Mouse (Mus musculus) hindbrain, embryonic 11.5 days (tissue): Measurements from ENCODE around the gene Zbtb20. TPM values are rescaled to one million over a fixed set of nuclear protein-coding genes. Genes with fewer than 3 reads are reported as not detected.
"Not testable (repeated sequence)": the region's sequence is repeated elsewhere in the genome, so short reads cannot be mapped to it uniquely, and the experiment has no call there.

Source experiments
- ATAC-seq: fragments of 200-750 bp; cut with Nextera tagmentation; 2 replicates; pipeline ENCODE4 v1.8.0; 2017; ENCODE audit warnings: mild to moderate bottlenecking, moderate TSS enrichment, moderate library complexity; ENCODE audit not compliant: low FRiP score
- DNase-seq: peaks from one replicate; pipeline ENCODE4 v3.0.0-alpha.2; 2015; ENCODE audit warnings: low spot score
- H3K27ac ChIP-seq: fragments of 300-500 bp; sonication (generic); 2 replicates; pipeline ENCODE4 v1.5.1; 2014; ENCODE audit warnings: mild to moderate bottlenecking, low read depth, low read length
- H3K27me3 ChIP-seq: fragments of 300-500 bp; sonication (generic); 2 replicates; pipeline ENCODE4 v1.6.1; 2014; ENCODE audit warnings: mild to moderate bottlenecking, low read length, moderate library complexity, mixed read lengths; ENCODE audit not compliant: control insufficient read depth, insufficient read depth
- H3K36me3 ChIP-seq: fragments of 300-500 bp; sonication (generic); 2 replicates; pipeline ENCODE4 v1.6.1; 2014; ENCODE audit warnings: mild to moderate bottlenecking, low read length, moderate library complexity, mixed read lengths; ENCODE audit not compliant: control insufficient read depth, insufficient read depth
- H3K4me1 ChIP-seq: fragments of 300-500 bp; sonication (generic); replicated peaks from 2 replicates; pipeline ENCODE4 v1.6.1; 2014; ENCODE audit warnings: low read length, mixed read lengths; ENCODE audit not compliant: control insufficient read depth, insufficient read depth
- H3K4me2 ChIP-seq: fragments of 300-500 bp; sonication (generic); replicated peaks from 2 replicates; pipeline ENCODE4 v1.6.1; 2014; ENCODE audit warnings: mild to moderate bottlenecking, low read depth, low read length
- H3K4me3 ChIP-seq: fragments of 300-500 bp; sonication (generic); 2 replicates; pipeline ENCODE4 v1.5.1; 2014; ENCODE audit warnings: low read depth, low read length
- H3K9ac ChIP-seq: fragments of 300-500 bp; sonication (generic); 2 replicates; pipeline ENCODE4 v1.6.1; 2014; ENCODE audit warnings: low read depth, low read length
- H3K9me3 ChIP-seq: fragments of 300-500 bp; sonication (generic); 2 replicates; pipeline ENCODE4 v1.6.1; 2016; ENCODE audit warnings: low read length; ENCODE audit not compliant: control insufficient read depth
- WGBS: fragments of 180-500 bp; shearing (Covaris S2); extraction: QIAGEN DNeasy Blood & Tissue Kit; methylation state at CpG from one replicate; pipeline ENCODE4 v1.1.7; 2014; 5-methylcytosine and 5-hydroxymethylcytosine counted together
- polyA plus RNA-seq: library from polyadenylated mRNA; unstranded; fragments of >200 nt; fragmentation: Nextera tagmentation; extraction: Ambion mirVana; gene quantifications from 2 replicates; pipeline ENCODE4 v1.2.1, GENCODE M21; 2014

Zbtb20 gene
- polyA plus RNA-seq, 1 experiment from 2014 or later, result 64.1 TPM

DNA sequence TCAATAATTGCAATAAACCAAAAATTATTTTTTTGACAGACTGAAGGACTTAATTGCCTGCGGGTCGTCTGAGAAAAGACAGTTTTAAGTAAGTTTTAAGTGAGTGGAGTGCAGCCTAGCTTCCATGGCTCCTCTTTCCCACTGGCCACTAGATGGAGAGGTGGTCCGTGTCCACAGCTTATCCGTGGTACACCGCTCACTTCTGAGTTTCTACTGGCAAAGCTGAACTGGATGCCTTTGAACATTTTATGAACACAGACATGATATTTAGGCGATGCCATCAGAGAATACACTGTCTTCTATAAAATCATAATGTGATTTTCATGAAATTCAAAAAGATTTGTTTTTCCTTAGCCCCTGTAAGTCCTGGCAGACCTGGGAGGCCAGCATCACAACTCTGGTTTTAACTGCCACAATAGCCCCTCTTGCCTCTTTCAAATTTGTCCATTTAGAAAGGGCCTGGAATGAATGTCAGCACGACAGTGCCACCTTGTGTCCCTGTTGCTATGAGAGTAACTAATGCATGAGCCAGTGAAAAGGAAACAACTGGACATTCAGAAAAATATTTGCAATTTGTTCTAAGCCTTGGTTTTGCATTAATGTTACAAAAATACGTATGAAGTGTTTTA lies 38.9 kb downstream of the Zbtb20 start:
- peak; percentile 66 for DNase-seq
- H3K27ac ChIP-seq, result no peak overlapping the region

DNA sequence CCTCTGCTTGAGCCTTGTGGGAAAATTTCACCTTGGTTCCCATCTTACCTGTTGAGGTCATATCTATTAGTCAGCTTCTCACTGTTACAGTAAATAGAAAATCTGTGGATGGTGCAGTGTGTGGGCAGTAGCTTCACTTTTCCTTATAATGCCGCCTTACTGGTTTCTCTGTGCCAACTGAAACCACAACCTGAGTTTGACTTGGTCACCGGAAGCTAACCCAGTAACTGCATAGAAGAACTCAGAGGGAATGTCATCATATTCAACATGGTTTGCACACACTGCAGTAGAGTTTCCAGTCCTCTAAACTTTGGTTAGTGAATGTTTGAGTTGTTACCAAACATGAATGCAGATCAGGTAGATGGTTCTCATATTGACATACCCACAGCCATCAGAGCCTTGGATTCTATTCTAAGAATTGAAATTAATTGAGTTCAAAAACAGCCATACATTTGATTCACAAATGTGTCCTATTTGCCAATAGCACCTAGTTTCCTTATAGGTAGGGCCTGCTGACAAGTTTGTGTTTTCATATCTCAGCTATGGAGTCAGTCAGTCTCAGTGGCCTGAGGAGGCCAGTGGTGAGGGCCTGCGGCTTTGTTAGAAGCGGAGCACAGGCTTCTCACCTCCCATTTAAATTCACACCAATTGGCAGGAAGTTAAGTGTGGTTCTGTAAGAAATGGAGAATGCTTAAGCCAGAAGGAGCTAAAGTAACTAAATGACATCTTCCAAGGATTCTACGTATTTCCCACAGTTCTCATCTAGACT lies 44.5 kb downstream of the Zbtb20 start:
- H3K4me3 ChIP-seq, result no peak overlapping the region
- no peaks in the 10 kb centered on the region for H3K36me3 ChIP-seq
- DNase-seq (no peak), ATAC-seq (no peak)
- WGBS, result 92% methylated on average over 5 of the region's 5 CpGs
- no peaks in the 10 kb centered on the region for H3K27me3 ChIP-seq
- no peak overlapping the region for H3K4me2 ChIP-seq
- H3K27ac ChIP-seq, result no peak overlapping the region
- H3K4me1 ChIP-seq, result no peaks in the 10 kb centered on the region
- no peaks in the 10 kb centered on the region for H3K9me3 ChIP-seq
- H3K9ac ChIP-seq, result no peak overlapping the region

More for the DNA sequence above, 38.9 kb downstream of the Zbtb20 start:
- H3K4me3 ChIP-seq, result no peak overlapping the region
- H3K36me3 ChIP-seq, result no peaks in the 10 kb centered on the region
- no peak overlapping the region for H3K4me2 ChIP-seq
- 56% methylated on average over 8 of the region's 8 CpGs for WGBS
- no peaks in the 10 kb centered on the region for H3K9me3 ChIP-seq
- H3K27me3 ChIP-seq, result no peaks in the 10 kb centered on the region
- H3K4me1 ChIP-seq, result no peaks in the 10 kb centered on the region
- H3K9ac ChIP-seq, result no peak overlapping the region
- ATAC-seq, result peak; percentile 63

DNA sequence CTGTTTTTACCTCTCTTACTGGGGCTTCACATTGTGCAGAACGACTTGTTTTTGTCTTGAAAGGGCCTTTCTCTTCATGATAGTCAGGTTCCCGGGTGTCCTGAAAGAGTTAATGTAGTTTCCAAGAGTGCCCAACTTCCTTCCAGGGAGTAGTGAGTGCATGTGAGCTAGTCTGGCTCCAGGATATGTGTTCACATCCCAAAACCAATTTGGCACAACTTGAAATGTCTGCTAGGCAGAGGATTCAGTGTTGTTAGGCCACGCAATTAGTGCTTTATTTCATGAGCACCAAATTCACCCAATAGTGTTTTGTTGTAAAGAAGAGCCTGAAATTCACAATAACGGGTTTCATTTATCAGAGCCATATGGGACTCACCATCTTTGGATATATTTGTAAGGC lies 45.8 kb downstream of the Zbtb20 start:
- no peak overlapping the region for H3K9ac ChIP-seq
- H3K36me3 ChIP-seq, result no peaks in the 10 kb centered on the region
- WGBS, result 72% methylated on average over 4 of the region's 4 CpGs
- no peaks in the 10 kb centered on the region for H3K4me1 ChIP-seq
- no peak overlapping the region for H3K4me2 ChIP-seq
- no peak for DNase-seq
- H3K27me3 ChIP-seq, result no peaks in the 10 kb centered on the region
- H3K27ac ChIP-seq, result no peak overlapping the region
- no peak overlapping the region for H3K4me3 ChIP-seq
- H3K9me3 ChIP-seq, result no peaks in the 10 kb centered on the region
- ATAC-seq, result no peak

DNA sequence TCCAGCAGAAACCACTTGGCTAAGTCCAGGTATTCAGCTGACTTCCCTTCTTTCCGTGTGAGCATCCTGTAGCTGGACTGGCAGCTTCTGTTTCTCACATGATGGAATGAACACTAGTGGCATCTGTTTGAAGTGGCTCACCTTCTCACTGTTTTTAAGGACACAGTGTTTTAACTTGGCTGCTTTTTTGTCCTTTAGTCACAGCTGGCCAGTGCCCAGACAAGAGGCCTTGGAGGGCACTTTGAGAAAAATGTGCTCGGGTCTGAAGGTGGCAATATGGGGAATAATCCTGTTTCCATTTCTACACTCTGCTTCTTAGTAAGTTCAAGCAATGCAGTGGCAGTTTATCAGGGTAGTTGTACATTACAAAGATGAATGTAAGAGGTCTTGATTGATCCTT lies 62.5 kb downstream of the Zbtb20 start:
- Histone ChIP-seq H3K27me3 (no peaks in the 10 kb centered on the region), H3K4me2 (no peak overlapping the region), H3K9ac (no peak overlapping the region), H3K36me3 (no peaks in the 10 kb centered on the region), H3K4me3 (no peak overlapping the region), H3K4me1 (no peaks in the 10 kb centered on the region), H3K27ac (no peak overlapping the region), H3K9me3 (no peaks in the 10 kb centered on the region)
- no peak for ATAC-seq
- 68% methylated on average over 2 of the region's 2 CpGs for WGBS
- DNase-seq, result no peak

DNA sequence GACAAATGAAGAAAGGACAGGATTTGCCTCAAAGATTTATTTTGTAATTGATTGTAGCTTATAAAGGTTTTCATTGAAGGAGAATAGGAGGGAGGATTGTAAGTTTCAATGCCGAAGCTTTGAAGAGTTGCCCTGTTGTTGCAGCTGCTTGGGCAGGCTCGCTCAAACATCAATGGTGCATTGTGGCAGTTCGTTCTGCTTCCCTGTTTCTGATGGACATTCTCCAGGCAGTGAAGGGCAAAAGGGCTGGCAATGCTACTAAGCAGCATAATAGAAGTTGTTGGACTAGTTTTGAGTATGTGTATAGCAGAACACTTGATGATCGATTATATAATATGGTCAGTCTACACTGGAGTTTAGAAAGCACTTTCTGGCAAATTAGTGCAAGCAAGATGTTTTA lies 71.3 kb downstream of the Zbtb20 start:
- ATAC-seq (no peak), DNase-seq (peak; percentile 13)
- no peaks in the 10 kb centered on the region for H3K27me3 ChIP-seq
- H3K9me3 ChIP-seq, result no peaks in the 10 kb centered on the region
- H3K4me2 ChIP-seq, result no peak overlapping the region
- H3K36me3 ChIP-seq, result no peaks in the 10 kb centered on the region
- H3K9ac ChIP-seq, result no peak overlapping the region
- H3K4me1 ChIP-seq, result no peaks in the 10 kb centered on the region
- H3K27ac ChIP-seq, result no peak overlapping the region
- WGBS, result 30% methylated on average over 4 of the region's 4 CpGs
- no peak overlapping the region for H3K4me3 ChIP-seq

DNA sequence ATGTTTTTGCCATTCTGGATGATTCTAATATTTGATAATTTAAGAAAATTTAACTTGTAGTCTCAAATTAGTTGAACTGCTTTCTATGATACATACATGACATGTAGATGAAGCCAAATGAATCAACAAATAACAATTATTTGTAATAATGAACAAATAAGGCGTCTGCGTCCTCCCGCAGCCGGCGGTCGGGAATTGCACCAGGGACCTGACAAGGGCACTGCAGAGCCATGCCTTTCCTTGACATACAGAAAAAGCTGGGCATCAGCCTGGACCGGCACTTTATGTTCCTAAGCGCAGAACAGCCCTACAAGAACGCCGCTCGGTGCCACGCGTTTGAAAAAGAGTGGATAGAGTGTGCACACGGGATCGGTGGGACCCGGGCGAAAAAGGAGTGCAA lies 79.7 kb downstream of the Zbtb20 start:
- 94% methylated on average over 17 of the region's 17 CpGs for WGBS
- not testable (repeated sequence) for DNase-seq, H3K36me3 ChIP-seq, H3K27me3 ChIP-seq, H3K27ac ChIP-seq, H3K4me2 ChIP-seq, H3K9me3 ChIP-seq, H3K4me3 ChIP-seq, H3K4me1 ChIP-seq, H3K9ac ChIP-seq, ATAC-seq

DNA sequence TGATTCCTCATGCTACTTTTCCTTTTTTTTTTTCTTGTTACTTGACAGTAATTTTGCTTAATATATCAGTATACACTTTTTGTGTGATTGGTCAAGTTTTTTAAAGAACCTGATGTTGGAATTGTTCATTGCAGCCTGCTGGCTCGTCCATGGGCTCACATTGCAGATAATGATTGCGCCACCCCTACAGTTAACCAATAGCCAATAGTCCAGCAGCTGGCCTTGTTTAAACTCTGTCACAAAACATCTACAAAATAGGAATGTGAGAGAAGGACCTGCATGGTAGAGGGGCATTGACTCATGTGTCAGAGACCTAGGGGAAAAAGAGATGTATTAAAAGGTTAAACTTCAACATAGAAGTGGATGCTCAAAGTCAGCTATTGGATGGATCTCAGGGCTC lies 97.2 kb downstream of the Zbtb20 start:
- H3K27ac ChIP-seq, result no peak overlapping the region
- no peak overlapping the region for H3K4me3 ChIP-seq
- 93% methylated on average over 2 of the region's 2 CpGs for WGBS
- no peak overlapping the region for H3K4me2 ChIP-seq
- no peaks in the 10 kb centered on the region for H3K4me1 ChIP-seq
- H3K9ac ChIP-seq, result no peak overlapping the region
- no peaks in the 10 kb centered on the region for H3K9me3 ChIP-seq
- DNase-seq, result no peak
- no peaks in the 10 kb centered on the region for H3K27me3 ChIP-seq
- H3K36me3 ChIP-seq, result no peaks in the 10 kb centered on the region
- ATAC-seq, result no peak

DNA sequence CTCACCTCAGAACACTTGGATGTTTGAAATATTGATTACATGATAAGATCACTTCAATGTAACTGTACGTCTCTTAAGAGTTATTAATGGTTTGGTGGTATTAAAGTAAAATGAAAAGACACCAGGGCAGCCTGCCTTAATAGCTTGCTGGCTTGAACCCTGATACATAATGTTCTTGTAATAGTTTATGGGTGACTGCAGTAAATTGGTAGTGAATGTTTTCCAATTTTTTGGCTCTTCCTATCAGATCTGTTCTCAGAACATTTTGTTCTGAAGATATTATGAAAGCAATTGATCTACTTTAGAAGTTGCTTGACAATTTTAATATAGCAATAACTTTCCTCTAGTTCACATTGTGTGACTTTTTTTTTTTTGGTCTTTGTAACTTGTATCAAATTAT lies 123.2 kb downstream of the Zbtb20 start:
- H3K4me2 ChIP-seq, result no peak overlapping the region
- H3K36me3 ChIP-seq, result no peaks in the 10 kb centered on the region
- H3K9me3 ChIP-seq, result no peaks in the 10 kb centered on the region
- ATAC-seq, result no peak
- no peaks in the 10 kb centered on the region for H3K27me3 ChIP-seq
- no peak overlapping the region for H3K4me3 ChIP-seq
- H3K27ac ChIP-seq, result no peak overlapping the region
- H3K9ac ChIP-seq, result no peak overlapping the region
- no peaks in the 10 kb centered on the region for H3K4me1 ChIP-seq
- DNase-seq, result no peak
- WGBS, result 94% methylated on average over 1 of the region's 1 CpGs

DNA sequence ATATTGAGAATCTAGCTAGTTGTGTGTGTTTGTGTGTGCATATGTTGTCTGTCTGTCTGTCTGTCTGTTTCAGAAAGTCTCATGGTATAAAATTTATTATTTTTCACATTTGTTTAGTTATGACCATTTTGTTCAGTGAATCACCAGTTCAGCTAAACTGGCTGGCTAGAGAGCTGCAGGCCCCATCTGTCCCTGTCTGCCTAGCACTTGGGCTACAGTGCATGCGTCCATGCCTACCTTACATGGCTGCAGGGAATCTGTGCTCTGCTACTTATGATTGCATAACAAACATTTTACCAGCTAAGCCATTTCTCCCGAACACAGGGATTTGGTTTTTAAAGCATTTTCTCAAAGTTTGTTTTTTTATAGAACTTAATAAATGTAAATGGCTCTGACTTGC lies 150.7 kb downstream of the Zbtb20 start:
- H3K27me3 ChIP-seq, result no peaks in the 10 kb centered on the region
- H3K27ac ChIP-seq, result no peak overlapping the region
- no peaks in the 10 kb centered on the region for H3K36me3 ChIP-seq
- H3K4me1 ChIP-seq, result no peaks in the 10 kb centered on the region
- DNase-seq (no peak), ATAC-seq (no peak)
- H3K4me2 ChIP-seq, result no peak overlapping the region
- H3K4me3 ChIP-seq, result no peak overlapping the region
- H3K9me3 ChIP-seq, result no peaks in the 10 kb centered on the region
- 85% methylated on average over 2 of the region's 2 CpGs for WGBS
- no peak overlapping the region for H3K9ac ChIP-seq
